Mouse (Mus musculus): ENCODE measurements around the gene Hoxb6. TPM values are rescaled to one million over a fixed set of nuclear protein-coding genes. Genes with fewer than 3 reads are reported as not detected.

Gene Hoxb6
- total RNA-seq, 2 experiments from 2014 or later, result not detected

DNA sequence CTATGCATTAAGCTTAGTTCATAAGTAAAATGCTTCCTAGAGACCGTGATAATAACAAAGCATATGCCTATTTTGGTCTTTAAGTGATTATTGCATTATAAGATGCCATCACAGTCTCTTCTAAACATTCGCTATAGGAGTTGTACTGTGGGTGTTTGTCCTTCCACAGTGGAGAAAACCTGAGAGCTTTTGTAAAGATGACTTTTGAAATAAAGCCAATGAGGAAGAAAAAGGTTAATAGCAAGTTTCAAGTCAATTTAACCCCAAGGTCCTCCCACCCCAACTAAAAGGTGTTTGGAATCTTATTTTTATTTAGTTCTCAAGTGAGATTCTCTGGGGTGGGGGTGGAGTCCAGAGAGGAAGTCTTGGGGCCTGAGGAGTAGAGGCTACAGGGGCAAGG is 20.9 kb downstream of the Hoxb6 start:
- ATAC-seq (replicated peaks; ENCODE audit: poor library complexity, severe bottlenecking), result no peak

- no peak for ATAC-seq (replicated peaks; ENCODE audit: poor library complexity, severe bottlenecking)
Measured at GRCm38 (mm10) chr11:96313806-96314428, 21.6 kb downstream of the Hoxb6 start.

- no peak; the same call in 1 of the 2 replicates for ATAC-seq (replicated peaks; ENCODE audit: poor library complexity, severe bottlenecking)
Measured at GRCm38 (mm10) chr11:96314671-96315343, 22.5 kb downstream of the Hoxb6 start.

GRCm38 (mm10) chr11:96315344-96315681 is 23.0 kb downstream of the Hoxb6 start:
- ATAC-seq (replicated peaks; ENCODE audit: poor library complexity, severe bottlenecking), result no peak

GRCm38 (mm10) chr11:96316696-96317607 is 24.7 kb downstream of the Hoxb6 start:
- no peak for ATAC-seq (replicated peaks; ENCODE audit: poor library complexity, severe bottlenecking)

DNA sequence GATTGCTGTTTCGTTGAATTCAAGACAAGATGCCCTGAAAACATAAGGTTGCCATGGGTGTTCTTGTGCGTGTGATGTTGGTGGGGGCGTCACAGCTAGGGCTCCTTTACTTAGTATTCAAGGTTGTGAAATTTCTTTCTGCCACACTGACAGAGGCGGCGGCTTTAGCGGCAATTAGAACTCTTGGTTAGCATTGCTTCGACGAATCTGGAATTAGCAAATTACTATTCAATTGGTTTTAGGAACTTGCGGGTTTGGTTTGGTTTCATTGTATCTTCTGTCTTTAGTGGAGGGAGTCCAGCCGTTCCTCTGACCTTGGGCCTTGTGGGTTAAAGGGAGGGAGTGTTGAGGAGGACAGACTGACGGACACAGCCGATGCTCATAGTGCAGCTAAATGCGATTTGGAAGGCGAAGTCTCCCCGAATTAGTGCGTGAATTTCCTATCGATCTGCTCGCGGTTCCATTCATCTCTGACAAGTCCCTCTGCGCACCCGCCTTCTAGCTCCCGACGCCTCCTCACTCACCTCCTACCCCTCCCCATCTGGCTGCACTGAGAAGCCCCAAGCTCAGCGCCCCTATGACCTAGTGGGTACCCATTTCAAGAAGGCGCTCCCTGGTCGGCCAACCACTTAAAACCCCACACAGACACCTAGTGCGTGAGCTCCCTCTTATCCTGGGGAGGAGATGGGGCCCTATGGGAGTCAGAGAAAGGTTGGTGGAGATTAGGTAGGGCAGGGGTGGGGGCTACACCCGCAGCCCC is 25.5 kb downstream of the Hoxb6 start, which contains the start of gene Hoxb4:
Gene Hoxb4, plus strand, starts transcription at position 660 of the 760 bp plus-strand sequence.
- peak; percentile 56 for ATAC-seq (replicated peaks; ENCODE audit: poor library complexity, severe bottlenecking)

DNA sequence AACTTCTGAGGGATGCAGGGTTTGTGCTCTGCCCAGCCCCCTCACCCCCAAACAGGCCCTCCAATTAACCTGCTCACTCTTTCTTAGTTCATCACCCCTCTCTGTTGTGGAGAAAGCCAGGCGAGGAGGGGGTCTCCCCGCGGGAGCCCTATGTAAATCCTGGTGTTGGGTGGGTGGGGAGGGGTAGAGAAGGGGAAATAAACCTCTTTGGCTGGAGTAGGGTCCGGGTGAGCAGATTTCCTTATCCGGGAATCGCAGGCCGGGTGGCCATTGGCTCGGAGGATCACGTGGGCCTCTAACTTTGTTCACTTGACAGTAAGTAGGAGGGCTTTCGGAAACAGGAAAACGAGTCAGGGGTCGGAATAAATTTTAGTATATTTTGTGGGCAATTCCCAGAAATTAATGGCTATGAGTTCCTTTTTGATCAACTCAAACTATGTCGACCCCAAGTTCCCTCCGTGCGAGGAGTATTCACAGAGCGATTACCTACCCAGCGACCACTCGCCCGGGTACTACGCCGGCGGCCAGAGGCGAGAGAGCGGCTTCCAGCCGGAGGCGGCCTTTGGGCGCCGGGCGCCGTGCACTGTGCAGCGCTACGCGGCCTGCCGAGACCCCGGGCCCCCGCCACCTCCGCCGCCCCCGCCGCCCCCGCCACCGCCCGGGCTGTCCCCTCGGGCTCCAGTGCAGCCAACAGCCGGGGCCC is 26.2 kb downstream of the Hoxb6 start:
- peak; percentile 68 for ATAC-seq (replicated peaks; ENCODE audit: poor library complexity, severe bottlenecking)

DNA sequence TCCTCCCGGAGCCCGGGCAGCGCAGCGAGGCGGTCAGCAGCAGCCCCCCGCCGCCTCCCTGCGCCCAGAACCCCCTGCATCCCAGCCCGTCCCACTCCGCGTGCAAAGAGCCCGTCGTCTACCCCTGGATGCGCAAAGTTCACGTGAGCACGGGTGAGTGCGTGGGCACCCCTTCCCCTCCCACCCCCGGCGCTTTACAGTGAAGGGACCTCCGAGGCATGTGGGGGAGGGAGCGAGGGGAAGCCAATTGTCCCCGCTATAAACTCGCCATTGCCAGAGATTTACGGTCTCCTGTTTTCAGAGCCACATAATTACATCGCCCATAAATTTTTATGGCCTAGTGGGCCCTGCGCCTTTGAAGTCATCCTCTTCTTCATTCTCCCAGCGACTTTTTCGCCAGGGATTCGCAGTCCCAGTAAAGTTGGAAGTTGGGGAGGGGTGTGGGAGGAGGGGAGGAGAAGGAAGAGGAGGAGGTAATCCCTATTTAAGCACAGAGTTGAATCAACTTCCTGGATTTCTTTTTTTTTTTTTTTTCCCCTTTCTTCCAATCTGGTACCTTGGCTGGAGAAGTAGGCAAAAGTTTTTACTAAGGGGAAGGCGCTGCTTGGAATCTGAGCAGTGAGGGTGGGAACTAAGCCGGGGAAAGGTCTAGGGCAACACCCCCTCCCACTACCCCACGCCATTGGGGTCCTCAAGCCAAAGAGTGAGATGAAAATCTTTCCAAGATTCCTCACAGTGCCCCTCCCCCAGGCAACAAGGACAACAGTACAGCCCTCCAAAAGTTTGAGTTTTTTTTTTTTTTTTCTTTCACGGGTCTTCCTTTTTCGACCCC is 27.0 kb downstream of the Hoxb6 start:
- ATAC-seq (replicated peaks; ENCODE audit: poor library complexity, severe bottlenecking), result no peak

DNA sequence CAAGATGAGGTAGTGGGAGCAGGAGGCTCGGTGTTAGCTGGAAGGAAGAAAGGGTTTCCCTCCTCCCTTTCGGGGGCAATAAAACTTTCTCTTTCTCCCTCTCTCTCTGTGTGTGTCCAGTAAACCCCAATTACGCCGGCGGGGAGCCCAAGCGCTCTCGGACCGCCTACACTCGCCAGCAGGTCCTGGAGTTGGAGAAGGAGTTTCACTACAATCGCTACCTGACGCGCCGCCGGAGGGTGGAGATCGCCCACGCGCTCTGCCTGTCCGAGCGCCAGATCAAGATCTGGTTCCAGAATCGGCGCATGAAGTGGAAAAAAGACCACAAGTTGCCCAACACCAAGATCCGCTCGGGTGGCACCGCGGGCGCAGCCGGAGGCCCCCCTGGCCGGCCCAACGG is 27.6 kb downstream of the Hoxb6 start:
- peak; percentile 42 for ATAC-seq (replicated peaks; ENCODE audit: poor library complexity, severe bottlenecking)

GRCm38 (mm10) chr11:96320688-96321087 is 28.4 kb downstream of the Hoxb6 start:
- ATAC-seq (replicated peaks; ENCODE audit: poor library complexity, severe bottlenecking), result no peak

- no peak for ATAC-seq (replicated peaks; ENCODE audit: poor library complexity, severe bottlenecking)
Measured at GRCm38 (mm10) chr11:96321846-96322245, 29.6 kb downstream of the Hoxb6 start.

DNA sequence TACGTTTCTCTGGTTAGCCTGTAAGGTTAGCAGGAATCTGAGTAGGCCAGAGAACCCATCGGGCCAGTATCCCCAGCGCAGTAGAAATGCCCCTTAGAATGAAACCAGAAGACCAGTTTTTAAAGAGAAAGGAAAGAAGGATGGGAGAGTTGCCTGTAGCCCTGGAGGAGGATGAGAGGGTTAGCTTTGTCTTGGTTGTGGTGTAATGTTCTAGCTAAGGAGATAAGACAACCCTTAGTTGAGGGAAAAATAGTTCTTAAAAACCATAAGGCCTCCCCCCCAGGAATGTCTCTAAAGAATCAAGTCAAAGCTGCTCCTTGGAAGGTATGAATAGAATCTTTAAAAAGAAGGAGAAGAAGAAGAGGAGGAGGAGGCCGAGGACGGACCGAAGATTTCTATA is 30.5 kb downstream of the Hoxb6 start:
- ATAC-seq (replicated peaks; ENCODE audit: poor library complexity, severe bottlenecking), result no peak

DNA sequence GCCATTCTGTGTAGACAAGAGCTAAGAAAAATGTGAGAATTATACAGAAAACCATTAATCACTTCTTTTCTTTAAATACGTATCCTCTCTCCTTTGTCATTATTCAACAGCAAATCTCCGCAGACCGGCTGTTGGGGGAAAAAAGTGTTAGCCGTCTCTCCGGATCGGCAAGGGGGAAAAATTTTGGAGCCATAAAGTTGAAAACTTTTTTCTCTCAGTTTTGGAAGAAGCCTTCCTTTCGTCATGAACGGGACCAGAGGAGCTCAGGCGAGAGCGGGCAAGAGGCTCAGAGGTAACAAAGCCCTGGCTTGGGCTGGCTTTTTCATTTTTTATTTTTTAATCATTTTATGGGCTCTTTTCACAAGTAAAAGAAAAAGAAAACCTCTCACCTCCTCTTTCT is 30.9 kb downstream of the Hoxb6 start, which contains the start of gene Hoxb3:
Gene Hoxb3, plus strand, starts transcription at position 173 of the 400 bp plus-strand sequence.
- no peak for ATAC-seq (replicated peaks; ENCODE audit: poor library complexity, severe bottlenecking)

DNA sequence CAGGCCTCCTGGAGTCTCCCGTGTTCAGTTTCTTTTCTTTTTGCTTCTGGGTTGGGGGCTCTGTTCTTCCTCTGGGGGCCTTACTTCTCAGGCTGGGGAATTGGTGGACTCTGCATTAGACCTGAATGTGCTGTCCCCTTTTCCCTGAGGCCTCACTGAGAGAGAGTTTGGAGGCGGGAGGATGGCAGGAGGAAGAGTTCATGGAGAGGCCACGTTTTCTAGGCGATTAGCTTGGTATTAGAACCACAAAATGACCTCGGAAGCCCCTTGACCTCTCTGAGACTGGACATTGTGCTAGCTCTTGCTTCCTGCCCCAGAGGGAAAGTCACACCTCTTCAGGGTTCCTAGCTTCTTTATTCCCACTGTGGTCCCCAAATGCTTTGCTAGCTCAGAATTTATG is 31.8 kb downstream of the Hoxb6 start:
- ATAC-seq (replicated peaks; ENCODE audit: poor library complexity, severe bottlenecking), result no peak

GRCm38 (mm10) chr11:96324965-96325364 is 32.7 kb downstream of the Hoxb6 start:
- no peak for ATAC-seq (replicated peaks; ENCODE audit: poor library complexity, severe bottlenecking)

GRCm38 (mm10) chr11:96325747-96326212 is 33.5 kb downstream of the Hoxb6 start:
- no peak for ATAC-seq (replicated peaks; ENCODE audit: poor library complexity, severe bottlenecking)

GRCm38 (mm10) chr11:96326705-96327104 is 34.4 kb downstream of the Hoxb6 start:
- no peak for ATAC-seq (replicated peaks; ENCODE audit: poor library complexity, severe bottlenecking)

DNA sequence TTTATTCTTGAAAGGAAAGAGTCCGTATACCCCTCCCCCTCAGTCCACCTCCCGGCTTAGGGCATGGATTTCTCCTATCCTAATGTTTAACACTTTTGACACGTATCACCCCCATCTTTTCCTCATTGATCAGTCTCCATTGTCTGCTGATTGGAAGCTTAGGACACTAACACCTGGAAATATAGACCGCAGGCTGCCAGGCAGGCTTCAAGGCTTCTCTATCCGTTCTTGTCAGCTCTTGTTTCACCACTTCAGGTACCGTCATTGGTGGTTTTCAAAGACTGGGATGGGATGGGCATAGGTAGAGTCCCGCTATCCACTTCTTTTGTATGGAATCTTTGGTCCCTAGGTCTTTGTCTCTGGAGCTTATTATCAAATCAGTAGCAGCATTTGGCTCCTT is 34.8 kb downstream of the Hoxb6 start:
- no peak for ATAC-seq (replicated peaks; ENCODE audit: poor library complexity, severe bottlenecking)

GRCm38 (mm10) chr11:96327750-96328149 is 35.5 kb downstream of the Hoxb6 start:
- ATAC-seq (replicated peaks; ENCODE audit: poor library complexity, severe bottlenecking), result no peak

Data from granulocyte monocyte progenitor cell, adult 5-6 weeks (primary cell).